Mouse (Mus musculus) hindbrain, embryonic 11.5 days (tissue): Measurements from ENCODE around the gene Gm10718. TPM values are rescaled to one million over a fixed set of nuclear protein-coding genes. Genes with fewer than 3 reads are reported as not detected.
A peak's percentile ranks its signal among the peaks of the same experiment; 100 is the strongest.
"Not testable (repeated sequence)": the region's sequence is repeated elsewhere in the genome, so short reads cannot be mapped to it uniquely, and the experiment has no call there.

Experiments used
- ATAC-seq: fragments of 200-750 bp; cut with Nextera tagmentation; 2 replicates; pipeline ENCODE4 v1.8.0; 2017; ENCODE audit warnings: mild to moderate bottlenecking, moderate TSS enrichment, moderate library complexity; ENCODE audit not compliant: low FRiP score
- DNase-seq: peaks from one replicate; pipeline ENCODE4 v3.0.0-alpha.2; 2015; ENCODE audit warnings: low spot score
- H3K27ac ChIP-seq: fragments of 300-500 bp; sonication (generic); 2 replicates; pipeline ENCODE4 v1.5.1; 2014; ENCODE audit warnings: mild to moderate bottlenecking, low read depth, low read length
- H3K27me3 ChIP-seq: fragments of 300-500 bp; sonication (generic); 2 replicates; pipeline ENCODE4 v1.6.1; 2014; ENCODE audit warnings: mild to moderate bottlenecking, low read length, moderate library complexity, mixed read lengths; ENCODE audit not compliant: control insufficient read depth, insufficient read depth
- H3K36me3 ChIP-seq: fragments of 300-500 bp; sonication (generic); 2 replicates; pipeline ENCODE4 v1.6.1; 2014; ENCODE audit warnings: mild to moderate bottlenecking, low read length, moderate library complexity, mixed read lengths; ENCODE audit not compliant: control insufficient read depth, insufficient read depth
- H3K4me1 ChIP-seq: fragments of 300-500 bp; sonication (generic); replicated peaks from 2 replicates; pipeline ENCODE4 v1.6.1; 2014; ENCODE audit warnings: low read length, mixed read lengths; ENCODE audit not compliant: control insufficient read depth, insufficient read depth
- H3K4me2 ChIP-seq: fragments of 300-500 bp; sonication (generic); replicated peaks from 2 replicates; pipeline ENCODE4 v1.6.1; 2014; ENCODE audit warnings: mild to moderate bottlenecking, low read depth, low read length
- H3K4me3 ChIP-seq: fragments of 300-500 bp; sonication (generic); 2 replicates; pipeline ENCODE4 v1.5.1; 2014; ENCODE audit warnings: low read depth, low read length
- H3K9ac ChIP-seq: fragments of 300-500 bp; sonication (generic); 2 replicates; pipeline ENCODE4 v1.6.1; 2014; ENCODE audit warnings: low read depth, low read length
- H3K9me3 ChIP-seq: fragments of 300-500 bp; sonication (generic); 2 replicates; pipeline ENCODE4 v1.6.1; 2016; ENCODE audit warnings: low read length; ENCODE audit not compliant: control insufficient read depth
- WGBS: fragments of 180-500 bp; shearing (Covaris S2); extraction: QIAGEN DNeasy Blood & Tissue Kit; methylation state at CpG from one replicate; pipeline ENCODE4 v1.1.7; 2014; 5-methylcytosine and 5-hydroxymethylcytosine counted together
- polyA plus RNA-seq: library from polyadenylated mRNA; unstranded; fragments of >200 nt; fragmentation: Nextera tagmentation; extraction: Ambion mirVana; gene quantifications from 2 replicates; pipeline ENCODE4 v1.2.1, GENCODE M21; 2014

Gene Gm10718
- polyA plus RNA-seq, 1 experiment from 2014 or later: 1.2 TPM

DNA sequence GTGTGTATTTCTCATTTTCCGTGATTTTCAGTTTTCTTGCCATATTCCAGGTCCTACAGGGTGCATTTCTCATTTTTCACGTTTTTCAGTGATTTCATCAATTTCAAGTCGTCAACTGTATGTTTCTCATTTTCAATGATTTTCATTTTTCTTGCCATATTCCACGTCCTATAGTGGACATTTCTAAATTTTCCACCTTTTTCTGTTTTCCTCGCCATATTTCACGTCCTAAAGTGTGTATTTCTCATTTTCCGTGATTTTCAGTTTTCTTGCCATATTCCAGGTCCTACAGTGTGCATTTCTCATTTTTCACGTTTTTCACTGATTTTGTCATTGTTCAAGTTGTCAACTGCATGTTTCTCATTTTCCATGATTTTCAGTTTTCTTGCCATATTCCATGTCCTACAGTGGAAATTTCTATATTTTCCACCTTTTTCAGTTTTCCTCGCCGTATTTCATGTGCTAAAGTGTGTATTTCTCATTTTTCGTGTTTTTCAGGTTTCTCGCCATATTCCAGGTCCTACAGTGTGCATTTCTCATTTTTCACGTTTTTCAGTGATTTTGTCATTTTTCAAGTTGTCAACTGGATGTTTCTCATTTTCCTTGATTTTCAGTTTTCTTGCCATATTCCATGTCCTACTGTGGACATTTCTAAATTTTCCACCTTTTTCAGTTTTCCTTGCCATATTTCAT is 885 bp upstream of the Gm10718 start:
- not testable (repeated sequence) for H3K27ac ChIP-seq, H3K4me2 ChIP-seq, H3K9me3 ChIP-seq, H3K27me3 ChIP-seq, ATAC-seq, H3K4me1 ChIP-seq, H3K4me3 ChIP-seq, H3K9ac ChIP-seq, H3K36me3 ChIP-seq
- 74% methylated on average over 9 of the region's 13 CpGs for WGBS
- peak; percentile 33 for DNase-seq

DNA sequence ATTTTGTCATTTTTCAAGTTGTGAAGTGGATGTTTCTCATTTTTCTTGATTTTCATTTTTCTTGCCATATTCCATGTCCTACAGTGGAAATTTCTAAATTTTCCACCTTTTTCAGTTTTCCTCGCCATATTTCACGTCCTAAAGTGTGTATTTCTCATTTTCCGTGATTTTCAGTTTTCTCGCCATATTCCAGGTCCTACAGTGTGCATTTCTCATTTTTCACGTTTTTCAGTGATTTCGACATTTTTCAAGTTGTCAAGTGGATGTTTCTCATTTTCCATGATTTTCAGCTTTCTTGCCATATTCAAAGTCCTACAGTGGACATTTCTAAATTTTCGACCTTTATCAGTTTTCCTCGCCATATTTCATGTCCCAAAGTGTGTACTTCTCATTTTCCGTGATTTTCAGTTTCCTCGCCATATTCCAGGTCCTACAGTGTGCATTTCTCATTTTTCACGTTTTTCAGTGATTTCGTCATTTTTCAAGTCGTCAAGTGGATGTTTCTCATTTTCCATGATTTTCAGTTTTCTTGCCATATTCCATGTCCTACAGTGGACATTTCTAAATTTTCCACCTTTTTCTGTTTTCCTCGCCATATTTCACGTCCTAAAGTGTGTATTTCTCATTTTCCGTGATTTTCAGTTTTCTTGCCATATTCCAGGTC is 770 bp downstream of the Gm10718 start:
- not testable (repeated sequence) for H3K9me3 ChIP-seq, H3K4me3 ChIP-seq, H3K9ac ChIP-seq, ATAC-seq, H3K27ac ChIP-seq, H3K27me3 ChIP-seq, DNase-seq, H3K36me3 ChIP-seq, H3K4me2 ChIP-seq, H3K4me1 ChIP-seq
- 67% methylated on average over 14 of the region's 16 CpGs for WGBS

DNA sequence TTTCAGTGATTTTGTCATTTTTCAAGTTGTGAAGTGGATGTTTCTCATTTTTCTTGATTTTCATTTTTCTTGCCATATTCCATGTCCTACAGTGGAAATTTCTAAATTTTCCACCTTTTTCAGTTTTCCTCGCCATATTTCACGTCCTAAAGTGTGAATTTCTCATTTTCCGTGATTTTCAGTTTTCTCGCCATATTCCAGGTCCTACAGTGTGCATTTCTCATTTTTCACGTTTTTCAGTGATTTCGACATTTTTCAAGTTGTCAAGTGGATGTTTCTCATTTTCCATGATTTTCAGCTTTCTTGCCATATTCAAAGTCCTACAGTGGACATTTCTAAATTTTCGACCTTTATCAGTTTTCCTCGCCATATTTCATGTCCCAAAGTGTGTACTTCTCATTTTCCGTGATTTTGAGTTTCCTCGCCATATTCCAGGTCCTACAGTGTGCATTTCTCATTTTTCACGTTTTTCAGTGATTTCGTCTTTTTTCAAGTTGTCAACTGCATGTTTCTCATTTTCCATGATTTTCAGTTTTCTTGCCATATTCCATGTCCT is 1.6 kb downstream of the Gm10718 start, which contains the start of gene Gm10717:
Gm10717 (plus strand) TSS at position 506 of the 556 bp plus-strand sequence.
- not testable (repeated sequence) for ATAC-seq, H3K4me3 ChIP-seq

DNA sequence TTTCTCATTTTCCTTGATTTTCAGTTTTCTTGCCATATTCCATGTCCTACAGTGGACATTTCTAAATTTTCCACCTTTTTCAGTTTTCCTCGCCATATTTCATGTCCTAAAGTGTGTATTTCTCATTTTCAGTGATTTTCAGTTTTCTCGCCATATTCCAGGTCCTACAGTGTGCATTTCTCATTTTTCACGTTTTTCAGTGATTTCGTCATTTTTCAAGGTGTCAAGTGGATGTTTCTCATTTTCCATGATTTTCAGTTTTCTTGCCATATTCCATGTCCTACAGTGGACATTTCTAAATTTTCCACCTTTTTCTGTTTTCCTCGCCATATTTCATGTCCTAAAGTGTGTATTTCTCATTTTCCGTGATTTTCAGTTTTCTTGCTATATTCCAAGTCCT is 2.3 kb downstream of the Gm10718 start:
- H3K27ac ChIP-seq, H3K27me3 ChIP-seq, ATAC-seq, H3K36me3 ChIP-seq, H3K4me1 ChIP-seq, H3K9me3 ChIP-seq, H3K4me2 ChIP-seq, DNase-seq, H3K9ac ChIP-seq, H3K4me3 ChIP-seq: not testable (repeated sequence)
- 62% methylated on average over 4 of the region's 6 CpGs for WGBS

More for the DNA sequence above, 1.6 kb downstream of the Gm10718 start, which contains the start of gene Gm10717:
- not testable (repeated sequence) for H3K36me3 ChIP-seq, H3K4me2 ChIP-seq, DNase-seq, H3K9me3 ChIP-seq, H3K9ac ChIP-seq, H3K27ac ChIP-seq, H3K4me1 ChIP-seq, H3K27me3 ChIP-seq
- WGBS: 75% methylated on average over 12 of the region's 12 CpGs

DNA sequence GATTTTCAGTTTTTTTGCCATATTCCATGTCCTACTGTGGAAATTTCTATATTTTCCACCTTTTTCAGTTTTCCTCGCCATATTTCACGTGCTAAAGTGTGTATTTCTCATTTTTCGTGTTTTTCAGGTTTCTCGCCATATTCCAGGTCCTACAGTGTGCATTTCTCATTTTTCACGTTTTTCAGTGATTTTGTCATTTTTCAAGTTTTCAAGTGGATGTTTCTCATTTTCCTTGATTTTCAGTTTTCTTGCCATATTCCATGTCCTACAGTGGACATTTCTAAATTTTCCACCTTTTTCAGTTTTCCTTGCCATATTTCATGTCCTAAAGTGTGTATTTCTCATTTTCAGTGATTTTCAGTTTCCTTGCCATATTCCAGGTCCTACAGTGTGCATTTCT is 2.8 kb downstream of the Gm10718 start:
- WGBS: 77% methylated on average over 5 of the region's 5 CpGs
- not testable (repeated sequence) for H3K9me3 ChIP-seq, DNase-seq, ATAC-seq, H3K9ac ChIP-seq, H3K4me3 ChIP-seq, H3K4me1 ChIP-seq, H3K36me3 ChIP-seq, H3K4me2 ChIP-seq, H3K27ac ChIP-seq, H3K27me3 ChIP-seq

DNA sequence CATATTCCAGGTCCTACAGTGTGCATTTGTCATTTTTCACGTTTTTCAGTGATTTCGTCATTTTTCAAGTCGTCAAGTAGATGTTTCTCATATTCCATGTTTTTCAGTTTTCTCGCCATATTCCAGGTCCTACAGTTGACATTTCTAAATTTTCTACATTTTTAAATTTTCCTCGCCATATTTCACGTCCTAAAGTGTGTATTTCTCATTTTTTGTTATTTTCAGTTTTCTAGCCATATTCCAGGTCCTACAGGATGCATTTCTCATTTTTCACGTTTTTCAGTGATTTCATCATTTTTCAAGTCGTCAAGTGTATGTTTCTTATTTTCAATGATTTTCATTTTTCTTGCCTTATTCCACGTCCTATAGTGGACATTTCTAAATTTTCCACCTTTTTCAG is 3.4 kb downstream of the Gm10718 start:
- not testable (repeated sequence) for H3K27me3 ChIP-seq, DNase-seq, H3K9me3 ChIP-seq, H3K4me2 ChIP-seq, ATAC-seq, H3K27ac ChIP-seq, H3K4me3 ChIP-seq, H3K4me1 ChIP-seq, H3K9ac ChIP-seq, H3K36me3 ChIP-seq
- WGBS: 64% methylated on average over 9 of the region's 9 CpGs

DNA sequence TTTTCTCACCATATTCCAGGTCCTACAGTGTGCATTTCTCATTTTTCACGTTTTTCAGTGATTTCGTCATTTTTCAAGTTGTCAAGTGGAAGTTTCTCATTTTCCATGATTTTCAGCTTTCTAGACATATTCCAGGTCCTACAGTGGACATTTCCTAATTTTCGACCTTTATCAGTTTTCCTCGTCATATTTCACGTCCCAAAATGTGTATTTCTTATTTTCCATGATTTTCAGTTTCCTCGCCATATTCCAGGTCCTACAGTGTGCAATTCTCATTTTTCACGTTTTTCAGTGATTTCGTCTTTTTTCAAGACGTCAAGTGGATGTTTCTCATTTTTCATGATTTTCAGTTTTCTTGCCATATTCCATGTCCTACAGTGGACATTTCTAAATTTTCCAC is 3.9 kb downstream of the Gm10718 start:
- not testable (repeated sequence) for H3K27me3 ChIP-seq, H3K9ac ChIP-seq, H3K27ac ChIP-seq, H3K4me3 ChIP-seq, H3K36me3 ChIP-seq, H3K4me2 ChIP-seq, H3K4me1 ChIP-seq, H3K9me3 ChIP-seq
- WGBS: 76% methylated on average over 9 of the region's 9 CpGs
- ATAC-seq (0 out of 2 replicates have a peak, but pooled peaks have one; percentile 20), DNase-seq (peak; percentile 71)

DNA sequence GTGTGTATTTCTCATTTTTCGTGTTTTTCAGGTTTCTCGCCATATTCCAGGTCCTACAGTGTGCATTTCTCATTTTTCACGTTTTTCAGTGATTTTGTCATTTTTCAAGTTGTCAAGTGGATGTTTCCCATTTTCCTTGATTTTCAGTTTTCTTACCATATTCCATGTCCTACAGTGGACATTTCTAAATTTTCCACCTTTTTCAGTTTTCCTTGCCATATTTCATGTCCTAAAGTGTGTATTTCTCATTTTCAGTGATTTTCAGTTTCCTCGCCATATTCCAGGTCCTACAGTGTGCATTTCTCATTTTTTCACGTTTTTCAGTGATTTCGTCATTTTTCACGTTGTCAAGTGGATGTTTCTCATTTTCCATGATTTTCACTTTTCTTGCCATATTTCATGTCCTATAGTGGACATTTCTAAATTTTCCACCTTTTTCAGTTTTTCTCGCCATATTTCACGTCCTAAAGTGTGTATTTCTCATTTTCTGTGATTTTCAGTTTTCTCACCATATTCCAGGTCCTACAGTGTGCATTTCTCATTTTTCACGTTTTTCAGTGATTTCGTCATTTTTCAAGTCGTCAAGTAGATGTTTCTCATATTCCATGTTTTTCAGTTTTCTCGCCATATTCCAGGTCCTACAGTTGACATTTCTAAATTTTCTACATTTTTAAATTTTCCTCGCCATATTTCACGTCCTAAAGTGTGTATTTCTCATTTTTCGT is 6.1 kb downstream of the Gm10718 start:
- 64% methylated on average over 12 of the region's 16 CpGs for WGBS
- not testable (repeated sequence) for H3K9ac ChIP-seq, H3K4me1 ChIP-seq, H3K9me3 ChIP-seq, H3K27ac ChIP-seq, H3K36me3 ChIP-seq, H3K27me3 ChIP-seq, DNase-seq, ATAC-seq, H3K4me2 ChIP-seq, H3K4me3 ChIP-seq
